Mouse (Mus musculus): ENCODE results near the gene Abcb8. TPM values are rescaled to one million over a fixed set of nuclear protein-coding genes. Genes with fewer than 3 reads are reported as not detected.
A peak's percentile ranks its signal among the peaks of the same experiment; 100 is the strongest.

The Abcb8 gene
- polyA plus RNA-seq (2014; fragmentation: Nextera tagmentation; extraction: Ambion mirVana): 37.1 and 43.1 TPM in 2 replicates

DNA sequence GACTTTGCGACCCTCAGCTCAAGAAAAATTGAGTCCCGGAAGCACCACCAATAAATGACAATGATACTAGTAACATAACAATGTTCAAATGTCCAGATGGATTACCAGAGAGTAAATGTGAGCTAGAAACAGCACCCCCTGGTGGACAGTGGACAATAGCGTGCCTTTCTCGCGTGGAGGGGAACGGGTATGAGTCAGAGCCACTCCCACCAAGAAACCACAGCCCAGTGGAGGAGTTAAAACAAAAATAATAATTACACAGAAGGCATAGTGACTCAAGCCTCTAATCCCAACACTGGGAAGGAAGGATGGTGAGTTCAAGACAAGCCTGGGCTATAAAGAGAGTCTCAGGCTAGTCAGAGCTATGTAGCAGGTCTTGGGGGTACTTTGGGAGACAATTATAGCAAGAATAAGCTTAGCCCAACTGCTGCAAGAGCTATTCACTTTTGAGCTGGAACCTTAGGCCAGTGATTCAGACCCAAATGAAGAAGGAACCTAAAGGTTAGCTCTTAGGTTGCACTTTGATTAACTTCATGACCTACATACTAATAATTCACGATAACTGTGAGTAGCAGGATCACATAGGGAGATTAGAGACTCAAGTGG is at the start of gene Abcb8:
Gene Abcb8, plus strand, starts transcription at position 272 of the 606 bp plus-strand sequence.
- peak within 1 kb of the TSS; percentile 58 for H3K4me3 ChIP-seq (ENCODE audit: low read depth, low read length)
- no peaks in the 10 kb centered on the region for H3K36me3 ChIP-seq (ENCODE audit: control insufficient read depth, insufficient read depth, low read length)
- peaks cover 8% of the 10 kb centered on the region; the same call in 1 of the 2 replicates for H3K27me3 ChIP-seq (replicated peaks; ENCODE audit: control insufficient read depth, insufficient read depth, low read length)
- peak within 1 kb of the TSS; percentile 84 for H3K27ac ChIP-seq (ENCODE audit: low read depth, low read length)
- peak; percentile 82 for DNase-seq (ENCODE audit: low spot score)
- H3K4me2 ChIP-seq (ENCODE audit: low read length): peak within 1 kb of the TSS; percentile 58
- no peaks in the 10 kb centered on the region for H3K4me1 ChIP-seq (ENCODE audit: control insufficient read depth, insufficient read depth, low read length)
- 19% methylated on average over 7 of the region's 7 CpGs for WGBS
- no peak for ATAC-seq
- peak within 1 kb of the TSS; percentile 68 for H3K9ac ChIP-seq (ENCODE audit: low read length)
- no peaks in the 10 kb centered on the region for H3K9me3 ChIP-seq (replicated peaks; ENCODE audit: control insufficient read depth, low read length)

DNA sequence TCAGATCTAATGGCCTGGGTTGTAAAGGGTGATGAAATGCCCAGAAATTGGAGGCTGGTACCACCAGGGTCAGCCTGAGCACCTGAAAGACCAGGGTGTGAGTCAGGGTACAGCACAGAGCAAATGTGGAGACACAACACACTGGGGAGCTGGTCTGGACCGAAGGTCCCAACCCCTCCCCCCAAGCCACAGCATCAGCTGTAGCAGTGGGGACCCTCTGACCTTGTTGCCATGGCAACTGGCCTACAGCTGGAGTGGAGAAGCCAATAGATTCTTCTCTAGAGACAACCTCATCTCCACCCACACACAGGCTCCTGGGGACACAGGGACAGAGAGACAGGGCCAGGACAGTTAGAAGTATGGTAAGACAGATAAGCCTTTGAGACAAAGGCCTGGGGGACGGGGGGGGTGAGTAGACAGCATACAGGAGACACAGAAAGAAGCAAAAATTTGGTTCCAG is 49.5 kb upstream of the Abcb8 start:
- WGBS: 3% methylated on average over 2 of the region's 2 CpGs
- DNase-seq (ENCODE audit: low spot score) (peak; percentile 78), ATAC-seq (peak; percentile 41; the same call in 1 of the 2 replicates)
- 0 out of 2 replicates have a peak, but pooled peaks cover under 1% of the 10 kb centered on the region for H3K27me3 ChIP-seq (replicated peaks; ENCODE audit: control insufficient read depth, insufficient read depth, low read length)
- H3K27ac ChIP-seq (ENCODE audit: low read depth, low read length): peak overlapping the region; percentile 90
- H3K9me3 ChIP-seq (replicated peaks; ENCODE audit: control insufficient read depth, low read length): no peaks in the 10 kb centered on the region
- no peak overlapping the region for H3K4me3 ChIP-seq (ENCODE audit: low read depth, low read length)
- H3K36me3 ChIP-seq (ENCODE audit: control insufficient read depth, insufficient read depth, low read length): no peaks in the 10 kb centered on the region
- peaks cover 39% of the 10 kb centered on the region for H3K4me1 ChIP-seq (ENCODE audit: control insufficient read depth, insufficient read depth, low read length)
- peak overlapping the region; percentile 28 for H3K4me2 ChIP-seq (ENCODE audit: low read length)
- H3K9ac ChIP-seq (ENCODE audit: low read length): peak overlapping the region; percentile 10; the same call in 1 of the 2 replicates

DNA sequence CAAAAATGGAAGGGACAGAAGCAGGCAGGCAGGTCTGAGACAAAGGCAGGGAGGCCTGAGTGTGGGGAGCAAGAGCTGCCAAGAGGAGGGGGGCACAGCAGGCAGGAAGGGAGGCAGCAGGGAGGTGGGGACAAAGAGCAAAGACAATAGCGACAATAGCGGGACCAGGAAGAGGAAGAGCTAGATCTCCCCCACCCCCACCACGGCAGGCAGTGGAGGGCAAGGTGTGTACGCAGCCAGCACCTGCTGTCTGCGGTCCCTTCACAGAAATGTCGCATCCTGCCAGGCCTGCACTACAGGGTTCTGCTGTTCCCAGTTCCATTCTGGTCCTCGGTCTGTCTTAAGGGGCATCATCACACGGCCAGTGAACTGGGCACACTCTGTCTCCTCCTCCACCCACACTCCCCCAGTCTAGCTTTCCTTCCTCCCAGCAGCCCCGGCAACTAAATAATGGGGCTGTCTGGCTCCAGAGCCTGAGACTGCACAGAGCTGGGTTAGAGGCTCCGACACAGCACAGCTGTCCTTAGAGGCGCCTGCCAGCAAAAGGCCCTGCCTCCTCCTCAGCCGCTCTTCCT is 48.9 kb upstream of the Abcb8 start:
- no peaks in the 10 kb centered on the region for H3K9me3 ChIP-seq (replicated peaks; ENCODE audit: control insufficient read depth, low read length)
- peak overlapping the region; percentile 28 for H3K4me2 ChIP-seq (ENCODE audit: low read length)
- H3K4me3 ChIP-seq (ENCODE audit: low read depth, low read length): no peak overlapping the region
- peak overlapping the region; percentile 10 for H3K9ac ChIP-seq (ENCODE audit: low read length)
- H3K4me1 ChIP-seq (ENCODE audit: control insufficient read depth, insufficient read depth, low read length): peaks cover 42% of the 10 kb centered on the region
- DNase-seq (ENCODE audit: low spot score) (peak; percentile 67), ATAC-seq (peak; percentile 61)
- H3K27ac ChIP-seq (ENCODE audit: low read depth, low read length): peak overlapping the region; percentile 90
- peaks cover 5% of the 10 kb centered on the region; the same call in 1 of the 2 replicates for H3K27me3 ChIP-seq (replicated peaks; ENCODE audit: control insufficient read depth, insufficient read depth, low read length)
- WGBS: 4% methylated on average over 12 of the region's 12 CpGs
- H3K36me3 ChIP-seq (ENCODE audit: control insufficient read depth, insufficient read depth, low read length): no peaks in the 10 kb centered on the region

DNA sequence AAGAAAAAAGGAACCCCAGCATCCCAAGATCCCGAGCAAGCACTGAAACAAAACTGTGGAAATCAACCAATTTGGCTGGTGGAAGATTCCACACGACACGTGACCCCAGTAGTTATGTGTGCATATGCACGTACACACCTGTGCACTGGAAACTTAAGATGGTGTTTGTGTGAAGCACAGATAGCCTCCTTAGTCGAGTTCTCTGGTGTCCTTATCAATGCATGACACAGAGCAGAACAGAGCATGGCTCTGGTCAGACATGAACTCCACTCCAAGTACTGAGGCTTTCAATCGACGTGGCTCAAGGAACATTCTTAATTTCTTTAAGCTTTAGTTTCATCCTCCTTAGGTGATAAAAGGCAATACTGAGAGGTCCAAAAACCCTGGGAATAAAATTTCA is 47.1 kb upstream of the Abcb8 start:
- no peak overlapping the region for H3K27ac ChIP-seq (ENCODE audit: low read depth, low read length)
- no peak overlapping the region for H3K9ac ChIP-seq (ENCODE audit: low read length)
- H3K9me3 ChIP-seq (replicated peaks; ENCODE audit: control insufficient read depth, low read length): no peaks in the 10 kb centered on the region
- no peak for DNase-seq (ENCODE audit: low spot score)
- no peak overlapping the region for H3K4me3 ChIP-seq (ENCODE audit: low read depth, low read length)
- peaks cover 52% of the 10 kb centered on the region for H3K4me1 ChIP-seq (ENCODE audit: control insufficient read depth, insufficient read depth, low read length)
- H3K36me3 ChIP-seq (ENCODE audit: control insufficient read depth, insufficient read depth, low read length): no peaks in the 10 kb centered on the region
- no peak overlapping the region for H3K4me2 ChIP-seq (ENCODE audit: low read length)
- no peak for ATAC-seq
- H3K27me3 ChIP-seq (replicated peaks; ENCODE audit: control insufficient read depth, insufficient read depth, low read length): peaks cover 5% of the 10 kb centered on the region; the same call in 1 of the 2 replicates
- WGBS: 91% methylated on average over 7 of the region's 7 CpGs

DNA sequence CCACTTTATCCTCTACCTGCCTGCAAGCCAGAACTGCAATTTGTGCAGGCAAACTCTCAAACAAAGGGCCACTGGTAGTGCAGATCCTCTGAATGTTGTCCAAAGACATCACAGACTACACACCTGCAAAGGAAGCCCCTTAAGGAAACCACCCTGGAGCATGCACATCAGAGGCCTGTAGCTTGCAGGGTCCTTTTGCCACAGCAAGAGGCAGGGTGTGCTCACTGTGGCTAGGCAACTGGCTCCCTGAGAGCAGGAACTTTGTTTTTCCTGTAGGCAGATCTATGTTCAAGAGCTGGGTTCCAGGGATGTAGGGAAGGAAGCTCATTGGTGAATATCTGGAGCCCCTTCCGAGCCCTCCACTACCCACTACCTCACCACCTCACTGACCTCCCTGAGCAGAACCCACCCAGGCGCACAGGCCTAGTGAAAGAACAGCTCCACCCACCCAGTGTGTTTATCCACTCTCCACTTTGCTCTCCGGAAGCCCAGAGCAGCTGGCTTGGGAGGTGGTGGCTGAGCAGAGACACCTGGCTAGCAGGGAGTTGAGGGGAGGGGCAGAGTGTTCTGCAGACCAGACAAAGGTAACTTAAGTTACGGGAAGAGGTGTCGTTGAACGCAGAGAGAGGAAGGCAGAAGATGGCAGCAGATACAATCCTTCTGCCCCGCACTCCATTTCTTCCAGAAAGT is 46.1 kb upstream of the Abcb8 start:
- Histone ChIP-seq H3K4me1 (ENCODE audit: control insufficient read depth, insufficient read depth, low read length) (peaks cover 50% of the 10 kb centered on the region), H3K4me2 (ENCODE audit: low read length) (peak overlapping the region; percentile 100; the same call in 1 of the 2 replicates), H3K36me3 (ENCODE audit: control insufficient read depth, insufficient read depth, low read length) (no peaks in the 10 kb centered on the region), H3K9me3 (replicated peaks; ENCODE audit: control insufficient read depth, low read length) (no peaks in the 10 kb centered on the region), H3K9ac (ENCODE audit: low read length) (no peak overlapping the region), H3K4me3 (ENCODE audit: low read depth, low read length) (peak overlapping the region; percentile 48; the same call in 1 of the 2 replicates), H3K27ac (ENCODE audit: low read depth, low read length) (no peak overlapping the region), H3K27me3 (replicated peaks; ENCODE audit: control insufficient read depth, insufficient read depth, low read length) (peaks cover 5% of the 10 kb centered on the region; the same call in 1 of the 2 replicates)
- DNase-seq (ENCODE audit: low spot score) (no peak), ATAC-seq (no peak)
- WGBS: 64% methylated on average over 7 of the region's 7 CpGs

DNA sequence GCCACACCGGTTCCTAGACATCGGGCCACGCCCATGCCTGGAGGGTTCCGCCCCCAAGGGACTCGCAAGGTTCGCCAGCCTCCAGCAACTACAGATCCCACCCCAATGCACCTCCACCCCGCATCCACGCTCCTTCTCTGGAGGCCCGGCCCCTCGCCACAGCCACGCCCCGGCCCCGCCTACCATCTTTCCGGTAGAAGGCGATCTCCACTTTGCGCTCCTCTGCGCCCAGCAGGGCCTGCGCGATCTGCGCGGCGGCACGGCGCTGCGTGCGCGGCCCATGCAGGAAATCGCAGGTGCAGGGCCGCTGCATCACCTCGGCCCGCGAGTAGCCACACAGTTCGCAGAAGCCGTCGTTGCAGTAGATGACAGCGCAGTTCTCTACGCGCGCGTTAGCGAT is 45.3 kb upstream of the Abcb8 start:
- Histone ChIP-seq H3K4me2 (ENCODE audit: low read length) (peak overlapping the region; percentile 100), H3K9ac (ENCODE audit: low read length) (peak overlapping the region; percentile 59), H3K36me3 (ENCODE audit: control insufficient read depth, insufficient read depth, low read length) (no peaks in the 10 kb centered on the region), H3K4me1 (ENCODE audit: control insufficient read depth, insufficient read depth, low read length) (peaks cover 56% of the 10 kb centered on the region), H3K27me3 (replicated peaks; ENCODE audit: control insufficient read depth, insufficient read depth, low read length) (peaks cover 5% of the 10 kb centered on the region; the same call in 1 of the 2 replicates), H3K27ac (ENCODE audit: low read depth, low read length) (peak overlapping the region; percentile 10; the same call in 1 of the 2 replicates), H3K4me3 (ENCODE audit: low read depth, low read length) (peak overlapping the region; percentile 48), H3K9me3 (replicated peaks; ENCODE audit: control insufficient read depth, low read length) (no peaks in the 10 kb centered on the region)
- under 1% methylated on average over 41 of the region's 41 CpGs for WGBS
- DNase-seq (ENCODE audit: low spot score) (peak; percentile 77), ATAC-seq (peak; percentile 47)

DNA sequence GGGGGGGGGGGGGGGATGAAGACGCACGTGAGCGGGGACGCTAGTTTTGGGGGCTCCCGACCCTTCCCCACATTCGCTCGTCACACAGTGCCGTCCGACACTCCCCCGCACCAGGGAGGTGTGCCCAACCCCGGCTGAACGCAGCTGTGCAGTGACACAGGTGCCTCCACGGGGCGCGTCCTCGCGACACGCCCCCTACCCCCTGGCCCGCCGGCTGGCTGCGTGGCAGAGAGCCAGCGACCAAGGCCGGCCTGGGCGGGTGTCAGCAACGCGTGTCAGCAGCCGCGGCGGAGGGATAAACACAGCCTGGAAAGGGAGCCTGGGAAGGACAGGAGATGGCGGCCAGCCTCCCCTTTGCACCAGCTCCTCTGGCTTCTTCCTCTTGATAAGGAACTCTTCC is 44.9 kb upstream of the Abcb8 start:
- Histone ChIP-seq H3K9ac (ENCODE audit: low read length) (peak overlapping the region; percentile 59), H3K27ac (ENCODE audit: low read depth, low read length) (peak overlapping the region; percentile 10; the same call in 1 of the 2 replicates), H3K4me3 (ENCODE audit: low read depth, low read length) (peak overlapping the region; percentile 48), H3K4me2 (ENCODE audit: low read length) (peak overlapping the region; percentile 100), H3K36me3 (ENCODE audit: control insufficient read depth, insufficient read depth, low read length) (no peaks in the 10 kb centered on the region), H3K4me1 (ENCODE audit: control insufficient read depth, insufficient read depth, low read length) (peaks cover 52% of the 10 kb centered on the region), H3K27me3 (replicated peaks; ENCODE audit: control insufficient read depth, insufficient read depth, low read length) (peaks cover 5% of the 10 kb centered on the region; the same call in 1 of the 2 replicates), H3K9me3 (replicated peaks; ENCODE audit: control insufficient read depth, low read length) (no peaks in the 10 kb centered on the region)
- 0% methylated on average over 21 of the region's 30 CpGs for WGBS
- no peak for ATAC-seq
- DNase-seq (ENCODE audit: low spot score): peak; percentile 37

DNA sequence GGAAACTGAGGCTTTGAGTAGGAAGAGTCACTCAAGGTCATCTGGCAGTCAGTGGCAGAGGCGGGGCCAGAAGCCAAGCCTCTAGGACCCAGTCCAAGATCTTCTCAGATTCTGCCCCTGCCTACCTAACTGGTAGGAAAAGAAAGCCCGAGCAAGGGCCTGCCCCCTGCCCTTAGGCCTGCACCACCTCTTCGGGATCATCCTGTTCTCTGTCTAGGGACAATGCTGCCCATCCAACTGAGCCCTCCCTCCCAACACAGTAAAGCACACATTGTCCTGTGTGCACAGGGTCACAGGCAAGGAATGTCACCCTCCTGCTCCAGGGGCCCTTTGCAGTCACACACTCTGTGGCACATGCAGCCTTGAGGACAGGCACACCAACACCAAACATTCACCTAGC is 43.4 kb upstream of the Abcb8 start:
- H3K4me1 ChIP-seq (ENCODE audit: control insufficient read depth, insufficient read depth, low read length): peaks cover 37% of the 10 kb centered on the region
- no peak for DNase-seq (ENCODE audit: low spot score)

More for the DNA sequence above, 43.4 kb upstream of the Abcb8 start:
- no peak for ATAC-seq
- Histone ChIP-seq H3K9ac (ENCODE audit: low read length) (peak overlapping the region; percentile 83; the same call in 1 of the 2 replicates), H3K4me2 (ENCODE audit: low read length) (peak overlapping the region; percentile 96), H3K9me3 (replicated peaks; ENCODE audit: control insufficient read depth, low read length) (no peaks in the 10 kb centered on the region), H3K4me3 (ENCODE audit: low read depth, low read length) (peak overlapping the region; percentile 67), H3K27me3 (replicated peaks; ENCODE audit: control insufficient read depth, insufficient read depth, low read length) (peaks cover 5% of the 10 kb centered on the region; the same call in 1 of the 2 replicates), H3K27ac (ENCODE audit: low read depth, low read length) (no peak overlapping the region), H3K36me3 (ENCODE audit: control insufficient read depth, insufficient read depth, low read length) (no peaks in the 10 kb centered on the region)
- WGBS: 51% methylated on average over 3 of the region's 3 CpGs
